Mouse (Mus musculus): ENCODE results near the gene Pik3cd. TPM values are rescaled to one million over a fixed set of nuclear protein-coding genes. Genes with fewer than 3 reads are reported as not detected.

The Pik3cd gene
- 84.0 and 95.0 TPM in 2 replicates for total RNA-seq (2012; rRNA removed)
- 57.0 and 60.3 TPM in 2 replicates for total RNA-seq (2014; rRNA removed)
- 62.4 and 72.1 TPM in 2 replicates for polyA plus RNA-seq (2012; ENCODE audit: insufficient read length, low read depth)

- H3K79me2 ChIP-seq (replicated peaks; ENCODE audit: control insufficient read depth, extremely low read depth, insufficient read depth, poor library complexity, severe bottlenecking), result peaks cover 42% of the 10 kb centered on the region
- H3K36me3 ChIP-seq (replicated peaks in 1 of 2; ENCODE audit: control insufficient read depth in 1 of 2, insufficient read depth in 1 of 2, low read length in 1 of 2), result peaks cover 0 to 13% of the 10 kb centered on the region in 2 experiments
- peak within 1 kb of the TSS; percentile 98 for H3K27ac ChIP-seq (ENCODE audit: insufficient read depth, low read depth)
- peaks cover 5 to 42% of the 10 kb centered on the region in 2 experiments for H3K4me1 ChIP-seq (ENCODE audit: control insufficient read depth in 1 of 2, insufficient read depth in 2 of 2)
- dilution Hi-C loops (cut with MboI; ENCODE audit: extremely low pct_ligation_motif_present, extremely low pct_unique_long_range_greater_than_20kb, low sequenced_read_pairs) (no loop called here), in situ Hi-C loops (cut with MboI; ENCODE audit: low pct_ligation_motif_present, low pct_unique_long_range_greater_than_20kb, low sequenced_read_pairs) (loop anchor here (25.0 kb wide), 1 partner anchor 540 kb away; the partner anchor contains the start of gene Pgd)
- peak; percentile 71; the same call in 1 of the 2 replicates for TF ChIP-seq TBP (conservative IDR thresholded peaks at IDR 0.05; ENCODE audit: low read depth, low read length)
- no peak for TF ChIP-seq PAX5 (IDR thresholded peaks at IDR 0.05; ENCODE audit: low read length)
- no peak for TF ChIP-seq USF2 (conservative IDR thresholded peaks at IDR 0.05; ENCODE audit: low read depth, low read length)
- TF ChIP-seq MEF2A (IDR thresholded peaks at IDR 0.05; ENCODE audit: borderline replicate concordance, low read depth, low read length), result peak; percentile 77
- no peak for TF ChIP-seq JUN (IDR thresholded peaks at IDR 0.05; ENCODE audit: insufficient read depth, low read depth, low read length)
- peak; percentile 45 for TF ChIP-seq USF1 (IDR thresholded peaks at IDR 0.05; ENCODE audit: low read depth, low read length)
- peak; percentile 65 for TF ChIP-seq HCFC1 (IDR thresholded peaks at IDR 0.05; ENCODE audit: low read depth, low read length)
- TF ChIP-seq CHD1 (IDR thresholded peaks at IDR 0.05; ENCODE audit: low read depth, low read length), result no peak; the same call in 1 of the 2 replicates
- TF ChIP-seq CTCF (conservative IDR thresholded peaks at IDR 0.05 in 1 of 2, IDR thresholded peaks at IDR 0.05 in 1 of 2; ENCODE audit: low read depth in 2 of 2, low read length in 2 of 2), result no peak
- TF ChIP-seq GABPA (IDR thresholded peaks at IDR 0.05; ENCODE audit: insufficient replicate concordance, low read depth, low read length), result no peak
- TF ChIP-seq ELF1 (IDR thresholded peaks at IDR 0.05; ENCODE audit: low read depth, low read length), result peak; percentile 75
- peak; percentile 75 for TF ChIP-seq ETS1 (conservative IDR thresholded peaks at IDR 0.05; ENCODE audit: low read depth, low read length)
- TF ChIP-seq MXI1 (IDR thresholded peaks at IDR 0.05; ENCODE audit: low read depth, low read length), result peak; percentile 79
- peak; percentile 74; the same call in 1 of the 2 replicates for TF ChIP-seq TCF12 (IDR thresholded peaks at IDR 0.05; ENCODE audit: low read depth, low read length)
- peak; percentile 81 for TF ChIP-seq MYC (IDR thresholded peaks at IDR 0.05; ENCODE audit: low read depth, low read length)
- TF ChIP-seq KAT2A (IDR thresholded peaks at IDR 0.05; ENCODE audit: insufficient replicate concordance, low read length), result 0 out of 2 replicates have a peak, but pooled peaks have one; percentile 53
- TF ChIP-seq SIN3A (IDR thresholded peaks at IDR 0.05; ENCODE audit: low read length), result peak; percentile 39; the same call in 1 of the 2 replicates
- peak; percentile 69 for TF ChIP-seq POLR2A (IDR thresholded peaks at IDR 0.05; ENCODE audit: low read depth, low read length)
- peak; percentile 89 for TF ChIP-seq BHLHE40 (IDR thresholded peaks at IDR 0.05; ENCODE audit: low read depth, low read length)
- TF ChIP-seq NELFE (IDR thresholded peaks at IDR 0.05; ENCODE audit: low read depth, low read length), result peak; percentile 64; the same call in 1 of the 2 replicates
- peak; percentile 79 for TF ChIP-seq MAX (IDR thresholded peaks at IDR 0.05; ENCODE audit: low read length)
- peak; percentile 27; the same call in 1 of the 2 replicates for TF ChIP-seq ZMIZ1 (IDR thresholded peaks at IDR 0.05; ENCODE audit: low read depth, low read length)
- TF ChIP-seq UBTF (IDR thresholded peaks at IDR 0.05; ENCODE audit: low read depth, low read length), result peak; percentile 93
- 0 out of 2 replicates have a peak, but pooled peaks have one; percentile 27 for TF ChIP-seq RCOR1 (conservative IDR thresholded peaks at IDR 0.05; ENCODE audit: low read depth, low read length)
- TF ChIP-seq MAZ (IDR thresholded peaks at IDR 0.05; ENCODE audit: low read depth, low read length), result peak; percentile 90; the same call in 1 of the 2 replicates
- DNase-seq (ENCODE audit: extremely low read depth), result peak; percentile 92
- H3K4me2 ChIP-seq (ENCODE audit: insufficient read depth, low read depth, poor library complexity, severe bottlenecking), result peak within 1 kb of the TSS; percentile 92
- no peaks in the 10 kb centered on the region for H3K9me3 ChIP-seq (replicated peaks; ENCODE audit: low read length)
- H3K9ac ChIP-seq (ENCODE audit: insufficient read depth, low read depth), result peak within 1 kb of the TSS; percentile 95
- H3K4me3 ChIP-seq (replicated peaks in 1 of 3; ENCODE audit: low read depth in 2 of 3, low read length in 2 of 3, poor library complexity in 1 of 3), result peak within 1 kb of the TSS; percentile 63 to 92 (median 82)
- no peaks in the 10 kb centered on the region for H3K27me3 ChIP-seq (replicated peaks)
These were observed at the start of gene Pik3cd for GRCm38 (mm10) chr4:149702210-149702979. Gene Pik3cd (minus strand): TSS chr4:149702571.
